In genomic region chr11:54998284-54998683, GRCm38 (mm10) we compare ENCODE assay signal across 8 mouse cellular contexts. TPM values are rescaled to one million over a fixed set of nuclear protein-coding genes. Genes with fewer than 3 reads are reported as not detected.
A peak's percentile ranks its signal among the peaks of the same experiment; 100 is the strongest.
DNase-seq lines count a peak whose midpoint lies in the region; ATAC-seq lines count a peak whose summit lies in the region.

No protein-coding gene starts in this region.

- no peak overlapping the region for H3K4me3 ChIP-seq in intestine, embryonic 14.5 days (ENCODE audit: low read depth, low read length)
- H3K4me3 ChIP-seq in midbrain, embryonic 12.5 days = no peak overlapping the region

- no peaks in the 10 kb centered on the region for H3K4me1 ChIP-seq in intestine, embryonic 14.5 days (replicated peaks; ENCODE audit: control insufficient read depth, insufficient read depth, low read length)
- no peaks in the 10 kb centered on the region for H3K4me1 ChIP-seq in midbrain, embryonic 12.5 days

- ATAC-seq in common myeloid progenitor, adult 5-6 weeks (replicated peaks; ENCODE audit: low read depth, poor library complexity, severe bottlenecking) = peak; percentile 97
- ATAC-seq in intestine, embryonic 14.5 days (replicated peaks; ENCODE audit: low FRiP score, low TSS enrichment, low read depth) = peak; percentile 76; the same call in 1 of the 2 replicates
- ATAC-seq in midbrain, embryonic 12.5 days (ENCODE audit: low FRiP score, low read depth) = peak; percentile 30; the same call in 1 of the 2 replicates

- 8% methylated on average over 12 of the region's 12 CpGs for WGBS in intestine, embryonic 14.5 days
- WGBS in midbrain, embryonic 12.5 days = 5% methylated on average over 12 of the region's 12 CpGs

- H3K36me3 ChIP-seq in intestine, embryonic 14.5 days (ENCODE audit: control insufficient read depth, insufficient read depth, low read length) = peaks cover 90% of the 10 kb centered on the region
- H3K36me3 ChIP-seq in midbrain, embryonic 12.5 days = 0 out of 2 replicates have a peak, but pooled peaks cover 10% of the 10 kb centered on the region

- no peak overlapping the region for H3K27ac ChIP-seq in intestine, embryonic 14.5 days (ENCODE audit: low read depth)
- H3K27ac ChIP-seq in midbrain, embryonic 12.5 days (replicated peaks) = no peak overlapping the region

- intact Hi-C loops in gastrocnemius, postnatal 36 days (cut with DNase I) = loop anchor here (1.0 to 5.0 kb wide), 3 partner anchors 41 to 159 kb away; no protein-coding TSS in a partner anchor
- intact Hi-C loops in left cerebral cortex, postnatal 36 days (cut with DNase I) = loop anchor here (1.0 kb wide), 2 partner anchors 41 to 89 kb away; no protein-coding TSS in a partner anchor

- no peaks in the 10 kb centered on the region for H3K27me3 ChIP-seq in intestine, embryonic 14.5 days (replicated peaks; ENCODE audit: control insufficient read depth, insufficient read depth, low read length)
- 0 out of 2 replicates have a peak, but pooled peaks cover 6% of the 10 kb centered on the region for H3K27me3 ChIP-seq in midbrain, embryonic 12.5 days

- no peak overlapping the region for H3K4me2 ChIP-seq in intestine, embryonic 14.5 days (ENCODE audit: low read length)
- H3K4me2 ChIP-seq in midbrain, embryonic 12.5 days (replicated peaks) = no peak overlapping the region

- no peak overlapping the region for H3K9ac ChIP-seq in intestine, embryonic 14.5 days (ENCODE audit: low read length)
- H3K9ac ChIP-seq in midbrain, embryonic 12.5 days (replicated peaks) = no peak overlapping the region

- H3K9me3 ChIP-seq in intestine, embryonic 14.5 days (ENCODE audit: control insufficient read depth, low read length) = peaks cover 7% of the 10 kb centered on the region
- H3K9me3 ChIP-seq in midbrain, embryonic 12.5 days = 0 out of 2 replicates have a peak, but pooled peaks cover 5% of the 10 kb centered on the region

- peak; percentile 52 to 86 for DNase-seq in adrenal gland, adult (ENCODE audit: inconsistent age in 2 of 2, low spot score in 1 of 2)
- no peak for DNase-seq in adrenal gland, postnatal 4 days (ENCODE audit: low spot score in 2 of 2)
- peak; percentile 40 to 50 for DNase-seq in gastrocnemius, postnatal 36 days
- peak; percentile 68 for DNase-seq in intestine, embryonic 14.5 days (ENCODE audit: low spot score)
- DNase-seq in left cerebral cortex, postnatal 36 days (ENCODE audit: low spot score in 2 of 2) = peak; percentile 50 to 55
- peak; percentile 31 for DNase-seq in spleen, adult 12 weeks (ENCODE audit: low spot score)

RNA-seq across cellular contexts. Expression of gene Anxa6, which starts 35.0 kb away (rescaled TPM):
- total RNA-seq in adrenal gland, postnatal 4 days (2021) = 100 to 1,000 TPM; 169 to 172 TPM
- total RNA-seq in common myeloid progenitor, adult 5-6 weeks (2017) = 46.0 and 55.3 TPM in 2 replicates
- total RNA-seq in gastrocnemius, postnatal 36 days (2021) = 100 to 1,000 TPM; 168 to 176 TPM
- 327 and 365 TPM in 2 replicates for polyA plus RNA-seq in intestine, embryonic 14.5 days (2014; fragmentation: Nextera tagmentation; extraction: Ambion mirVana)
- 10 to 100 TPM; 87.1 to 88.9 TPM for total RNA-seq in left cerebral cortex, postnatal 36 days (2021)
- 65.1 and 82.3 TPM in 2 replicates for polyA plus RNA-seq in midbrain, embryonic 12.5 days (2016; fragmentation: Nextera tagmentation; extraction: Ambion mirVana)

RNA-seq across cellular contexts. Expression of gene Tnip1, which starts 35.6 kb away (rescaled TPM):
- 10 to 100 TPM; 73.4 to 75.0 TPM for total RNA-seq in adrenal gland, postnatal 4 days (2021)
- total RNA-seq in common myeloid progenitor, adult 5-6 weeks (2017) = 14.9 and 20.2 TPM in 2 replicates
- total RNA-seq in gastrocnemius, postnatal 36 days (2021) = 10 to 100 TPM; 29.7 to 32.3 TPM
- 20.5 and 20.9 TPM in 2 replicates for polyA plus RNA-seq in intestine, embryonic 14.5 days (2014; fragmentation: Nextera tagmentation; extraction: Ambion mirVana)
- total RNA-seq in left cerebral cortex, postnatal 36 days (2021) = 10 to 100 TPM; 37.5 to 42.0 TPM
- 12.6 and 13.6 TPM in 2 replicates for polyA plus RNA-seq in midbrain, embryonic 12.5 days (2016; fragmentation: Nextera tagmentation; extraction: Ambion mirVana)

Comparison
In these comparisons a context has a peak if more than half of its experiments do, and no peak if none do; other contexts are left out.
1. DNase-seq: peak in adrenal gland, adult (2 of 2), gastrocnemius, postnatal 36 days (2 of 2), intestine, embryonic 14.5 days (single experiment), left cerebral cortex, postnatal 36 days (2 of 2) and spleen, adult 12 weeks (single experiment); none in adrenal gland, postnatal 4 days (0 of 2).
2. ATAC-seq: peak in every context shown above with its lines; median percentile 97 in common myeloid progenitor, adult 5-6 weeks; 76 in intestine, embryonic 14.5 days; 30 in midbrain, embryonic 12.5 days.